Mouse (Mus musculus): ENCODE data around the gene Gm6904.
"Not testable (repeated sequence)": the region's sequence is repeated elsewhere in the genome, so short reads cannot be mapped to it uniquely, and the experiment has no call there.

The Gm6904 gene

DNA sequence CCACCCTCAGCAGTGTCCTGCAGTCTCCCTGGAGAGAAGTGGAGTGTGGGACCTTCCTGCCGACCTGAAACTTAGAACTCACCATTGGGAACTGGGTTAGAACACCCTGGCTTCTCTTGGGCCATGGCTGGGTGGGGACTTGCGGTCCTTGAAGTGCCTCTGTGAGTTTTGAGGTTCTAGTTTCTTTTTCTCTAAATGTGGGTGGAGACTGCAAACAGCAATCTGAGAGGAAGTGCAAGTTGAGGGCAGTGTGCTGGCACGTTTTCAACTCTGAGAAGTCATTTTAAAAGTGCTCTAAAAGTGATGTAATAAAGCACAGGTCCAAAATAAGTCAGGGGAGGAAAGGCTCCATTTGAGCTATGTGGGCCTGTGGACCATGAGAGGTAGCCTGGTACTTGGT lies at the start of gene Gm6904:
TSS of gene Gm6904 (minus strand) at position 161 of the 400 bp plus-strand sequence.
- DNase-seq (ENCODE audit: extremely low spot score, low read depth, low spot score), result no peak

DNA sequence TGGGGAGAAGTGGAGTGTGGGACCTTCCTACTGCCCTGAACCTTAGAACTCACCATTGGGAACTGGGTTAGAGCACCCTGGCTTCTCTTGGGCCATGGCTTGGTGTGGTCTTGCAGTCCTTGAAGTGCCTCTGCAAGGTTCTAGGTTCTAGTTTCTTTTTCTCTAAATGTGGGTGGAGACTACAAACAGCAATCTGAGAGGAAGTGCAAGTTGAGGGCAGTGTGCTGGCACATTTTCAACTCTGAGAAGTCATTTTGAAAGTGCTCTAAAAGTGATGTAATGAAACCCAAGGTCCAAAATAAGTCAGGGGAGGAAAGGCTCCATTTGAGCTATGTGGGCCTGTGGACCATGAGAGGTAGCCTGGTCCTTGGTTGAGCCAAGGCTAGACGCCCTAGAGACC lies 37.4 kb upstream of the Gm6904 start, which contains the start of gene Phf11a:
TSS of gene Phf11a (minus strand) at position 132 of the 400 bp plus-strand sequence.
- DNase-seq (ENCODE audit: extremely low spot score, low read depth, low spot score), result not testable (repeated sequence)

DNA sequence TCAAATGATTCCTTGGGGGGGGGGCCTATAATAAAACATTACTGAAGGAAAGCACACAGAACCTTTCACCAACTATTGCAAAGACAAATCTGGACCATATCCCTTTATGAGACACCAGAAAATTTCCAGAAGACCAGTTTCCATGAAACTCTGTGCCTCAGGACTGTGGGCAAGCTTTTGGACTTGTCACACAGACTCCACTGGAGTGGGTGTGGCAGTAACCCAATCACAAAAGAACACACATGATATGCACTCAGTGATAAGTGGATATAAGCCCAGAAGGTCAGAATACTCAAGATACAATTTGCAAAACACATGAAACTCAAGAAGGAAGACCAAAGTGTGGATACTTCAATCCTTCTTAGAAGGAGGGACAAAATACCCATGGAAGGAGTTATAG lies 31.8 kb upstream of the Gm6904 start:
- DNase-seq (ENCODE audit: extremely low spot score, low read depth, low spot score), result not testable (repeated sequence)

DNA sequence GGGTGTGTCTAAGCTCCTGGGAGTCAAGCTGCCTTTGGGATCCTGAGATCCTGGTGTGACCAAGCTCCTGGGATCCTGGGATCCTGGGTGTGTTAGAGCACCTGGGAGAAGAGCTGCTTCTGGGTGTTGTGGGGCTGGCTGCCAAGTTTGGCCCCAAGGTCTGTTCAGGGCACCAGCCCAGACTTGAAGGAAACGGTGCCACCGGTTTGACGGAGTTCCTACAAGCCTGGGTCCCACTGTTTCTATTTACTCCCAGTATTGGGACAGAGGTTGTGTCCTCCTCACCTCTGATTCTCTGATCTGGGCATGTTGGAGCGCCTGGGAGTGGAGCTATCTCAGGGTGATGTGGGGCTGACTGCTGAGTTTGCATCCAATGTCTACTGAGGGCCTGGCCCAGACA lies 14.9 kb upstream of the Gm6904 start:
- DNase-seq (ENCODE audit: extremely low spot score, low read depth, low spot score), result not testable (repeated sequence)

DNA sequence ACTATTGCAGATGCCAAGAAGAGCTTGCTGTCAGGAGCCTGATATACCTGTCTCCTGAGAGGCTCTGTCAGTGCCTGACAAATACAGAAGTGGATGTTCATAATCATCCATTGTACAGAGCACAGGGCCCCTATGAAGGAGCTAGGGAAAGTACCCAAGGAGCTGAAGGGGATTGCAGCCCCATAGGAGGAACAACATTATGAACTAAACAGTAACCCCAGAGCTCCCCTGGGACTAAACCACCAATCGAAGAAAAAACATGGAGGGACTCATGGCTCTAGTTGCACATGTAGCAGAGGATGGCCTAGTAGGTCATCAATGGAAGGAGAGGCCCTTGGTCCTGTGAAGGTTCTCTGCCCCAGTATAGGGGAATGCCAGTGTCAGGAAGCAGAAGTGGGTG lies 4.2 kb downstream of the Gm6904 start:
- not testable (repeated sequence) for DNase-seq (ENCODE audit: extremely low spot score, low read depth, low spot score)

DNA sequence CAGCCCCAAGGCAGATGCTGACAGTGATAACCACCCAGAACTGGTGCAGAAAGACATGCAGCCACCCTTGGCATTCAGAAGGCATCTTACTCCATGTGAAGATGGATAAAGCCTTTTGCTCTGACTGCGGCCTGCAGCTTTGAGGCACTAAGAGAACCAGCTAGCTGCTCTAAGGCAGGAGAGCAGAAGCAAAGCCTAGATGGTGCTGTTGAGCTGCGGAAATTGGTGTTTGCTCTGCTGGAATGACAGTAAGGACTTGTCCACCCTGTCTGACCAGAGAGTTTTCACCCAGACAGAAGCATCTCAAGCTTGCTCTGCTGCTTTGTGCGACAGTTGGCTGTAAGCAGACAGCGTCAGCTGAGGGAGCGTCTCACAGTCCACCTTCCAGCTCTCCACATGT lies 9.7 kb downstream of the Gm6904 start:
- DNase-seq (ENCODE audit: extremely low spot score, low read depth, low spot score), result not testable (repeated sequence)

DNA sequence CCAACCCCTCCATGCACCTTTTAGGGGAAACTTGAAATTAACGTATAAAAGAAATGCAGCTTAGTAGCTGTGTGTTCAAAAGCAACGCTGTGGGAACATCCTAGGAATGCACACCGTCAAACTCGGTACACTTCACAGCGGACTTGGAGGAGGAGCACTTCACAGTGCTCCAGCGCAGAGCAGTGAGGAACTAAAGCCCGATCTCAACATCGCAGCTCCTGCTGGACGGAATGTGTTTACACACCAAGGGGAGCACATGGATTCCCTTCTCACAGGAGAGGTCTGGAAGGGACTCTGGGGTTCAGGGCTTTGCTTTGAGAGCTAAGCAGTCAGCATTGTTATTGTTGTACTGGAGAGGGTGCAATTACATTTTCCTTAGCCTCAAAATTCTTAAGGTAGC lies 26.4 kb downstream of the Gm6904 start:
- no peak for DNase-seq (ENCODE audit: extremely low spot score, low read depth, low spot score)

DNA sequence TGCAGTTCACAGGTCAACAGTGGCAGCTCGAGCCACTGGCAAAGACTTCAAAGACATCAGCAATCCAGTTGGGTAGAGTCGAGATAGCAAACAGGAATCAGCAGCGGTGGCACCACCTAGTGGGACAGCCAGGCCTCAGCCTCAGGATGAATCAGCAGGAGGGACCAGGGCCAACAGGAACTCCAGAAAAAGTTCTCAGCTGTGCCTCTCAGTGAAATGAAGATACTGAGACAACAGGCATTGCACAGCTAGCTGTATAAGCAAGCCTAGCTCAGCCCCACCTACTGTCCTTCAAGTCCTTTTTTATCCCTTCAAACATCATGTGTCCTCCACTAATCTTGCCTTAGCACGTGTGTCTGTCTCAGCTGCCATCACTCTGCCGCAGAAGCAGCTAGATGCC lies 28.0 kb downstream of the Gm6904 start:
- no peak for DNase-seq (ENCODE audit: extremely low spot score, low read depth, low spot score)

DNA sequence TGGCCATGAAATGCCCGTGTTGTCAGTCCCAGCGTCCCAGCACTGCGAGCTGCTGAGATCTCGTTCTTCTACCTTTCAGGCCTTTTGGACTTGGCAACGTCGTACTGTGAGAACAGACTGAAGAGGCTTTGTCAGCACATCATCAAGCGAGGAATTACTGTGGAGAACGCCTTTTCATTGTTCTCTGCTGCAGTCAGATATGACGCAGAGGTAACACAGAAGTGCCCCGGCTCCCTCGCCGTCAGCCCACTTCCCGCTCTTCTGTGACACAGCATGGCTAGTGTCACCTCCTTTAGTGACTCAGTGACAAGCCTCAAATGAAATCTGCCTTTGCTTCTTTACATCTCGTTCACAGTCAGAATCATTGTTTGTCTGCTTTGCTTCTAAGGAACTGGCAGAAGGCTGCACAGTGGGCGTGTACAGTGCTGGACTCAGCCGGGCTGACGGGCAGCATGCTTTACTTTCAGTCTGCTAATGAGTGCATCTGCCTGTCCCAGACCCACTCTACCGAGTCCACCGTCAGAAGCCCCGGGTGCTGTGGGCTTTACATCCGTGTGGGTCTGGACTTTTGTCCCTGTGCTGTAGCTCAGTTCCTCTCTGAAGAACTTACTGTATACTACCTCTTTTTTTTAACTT lies 29.6 kb downstream of the Gm6904 start:
- no peak for DNase-seq (ENCODE audit: extremely low spot score, low read depth, low spot score)

DNA sequence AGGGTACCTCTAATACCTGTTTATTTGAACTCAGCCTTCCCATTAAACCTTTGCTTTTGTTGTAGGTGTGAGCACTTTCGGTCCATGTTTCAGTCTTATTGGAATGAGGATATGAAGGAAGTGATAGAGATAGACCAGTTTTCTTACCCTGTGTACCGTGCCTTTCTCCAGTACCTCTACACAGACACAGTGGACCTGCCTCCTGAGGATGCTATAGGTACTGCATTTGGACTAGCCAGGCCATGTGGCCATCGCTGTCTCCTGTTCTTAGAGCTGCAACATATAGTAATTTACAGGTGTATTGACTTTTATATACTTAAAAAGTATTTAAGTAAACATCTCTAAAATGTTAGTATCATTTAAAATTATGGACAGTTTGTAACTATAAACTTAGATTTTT lies 30.2 kb downstream of the Gm6904 start:
- no peak for DNase-seq (ENCODE audit: extremely low spot score, low read depth, low spot score)

DNA sequence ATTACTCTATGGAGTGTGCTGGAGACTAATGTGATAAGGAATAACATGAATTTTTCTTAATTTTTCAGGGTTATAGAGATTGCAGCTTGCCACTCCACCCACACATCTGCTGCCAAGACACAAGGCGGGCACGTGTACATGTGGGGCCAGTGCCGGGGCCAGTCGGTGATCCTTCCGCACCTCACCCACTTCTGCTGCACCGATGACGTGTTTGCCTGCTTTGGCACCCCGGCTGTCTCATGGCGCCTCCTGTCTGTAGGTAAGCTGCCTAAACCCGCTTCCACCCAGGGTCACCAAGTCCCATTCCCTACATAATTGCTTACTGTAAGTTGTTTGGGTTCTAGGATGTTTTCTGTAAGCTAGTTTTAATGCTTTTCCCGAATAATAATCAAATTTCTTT lies 33.8 kb downstream of the Gm6904 start:
- no peak for DNase-seq (ENCODE audit: extremely low spot score, low read depth, low spot score)

DNA sequence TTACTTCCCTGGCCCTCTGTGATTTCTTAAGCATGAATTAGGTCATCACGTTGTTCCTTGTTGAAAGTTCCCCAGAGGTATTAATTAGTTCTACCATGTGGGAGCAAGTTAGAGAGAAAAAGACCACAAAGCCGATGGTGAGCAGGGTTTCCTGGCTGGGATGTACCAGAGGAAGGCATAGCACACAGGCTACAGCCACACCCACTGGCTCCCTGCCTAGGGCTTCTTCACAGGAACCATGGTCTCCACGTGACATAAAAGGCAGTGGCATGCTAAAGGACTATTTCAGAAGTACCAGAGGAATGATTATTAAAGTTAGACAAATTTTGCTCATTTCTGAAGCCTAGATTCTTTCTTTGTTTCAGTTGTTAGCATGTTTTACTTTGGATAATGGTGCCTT lies 40.8 kb downstream of the Gm6904 start:
- no peak for DNase-seq (ENCODE audit: extremely low spot score, low read depth, low spot score)

DNA sequence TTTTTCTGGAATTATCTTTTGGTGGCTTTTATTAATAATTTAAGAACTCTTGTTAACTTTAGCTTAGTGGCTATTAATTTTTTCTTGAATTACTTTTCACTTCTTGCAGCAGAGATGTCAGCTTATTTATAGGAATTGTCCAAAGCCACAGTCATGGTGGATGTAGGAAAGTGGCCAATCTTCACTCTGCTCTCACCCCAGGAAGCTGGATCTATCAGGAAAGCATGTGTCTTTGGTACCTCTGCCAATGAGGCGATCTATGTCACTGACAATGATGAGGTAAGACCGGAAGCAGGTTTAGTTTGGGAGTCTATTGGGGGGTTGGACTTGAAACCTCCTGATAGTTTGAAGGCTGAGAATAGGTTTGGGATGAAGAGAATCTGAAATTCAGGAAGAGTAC lies 50.2 kb downstream of the Gm6904 start:
- no peak for DNase-seq (ENCODE audit: extremely low spot score, low read depth, low spot score)

DNA sequence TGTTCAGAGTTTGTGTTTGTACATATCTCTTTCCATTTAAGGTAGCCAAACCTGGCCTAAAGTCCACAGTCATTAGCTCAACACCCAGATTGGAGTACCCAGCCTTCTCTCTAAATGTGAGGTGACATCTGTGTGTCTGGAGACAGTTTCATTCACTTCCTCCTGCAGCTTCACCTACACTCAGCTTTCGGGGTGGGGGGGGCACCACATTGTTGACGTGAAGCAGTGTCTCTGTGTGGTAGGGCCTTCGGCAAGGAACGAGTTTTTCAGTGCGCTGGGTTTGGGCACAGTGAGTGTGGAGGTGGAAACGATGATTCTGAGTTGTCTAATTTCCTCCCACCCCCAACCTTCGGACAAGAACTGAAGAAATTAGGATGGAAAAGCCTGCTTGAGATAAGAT lies 51.0 kb downstream of the Gm6904 start:
- DNase-seq (ENCODE audit: extremely low spot score, low read depth, low spot score), result no peak

DNA sequence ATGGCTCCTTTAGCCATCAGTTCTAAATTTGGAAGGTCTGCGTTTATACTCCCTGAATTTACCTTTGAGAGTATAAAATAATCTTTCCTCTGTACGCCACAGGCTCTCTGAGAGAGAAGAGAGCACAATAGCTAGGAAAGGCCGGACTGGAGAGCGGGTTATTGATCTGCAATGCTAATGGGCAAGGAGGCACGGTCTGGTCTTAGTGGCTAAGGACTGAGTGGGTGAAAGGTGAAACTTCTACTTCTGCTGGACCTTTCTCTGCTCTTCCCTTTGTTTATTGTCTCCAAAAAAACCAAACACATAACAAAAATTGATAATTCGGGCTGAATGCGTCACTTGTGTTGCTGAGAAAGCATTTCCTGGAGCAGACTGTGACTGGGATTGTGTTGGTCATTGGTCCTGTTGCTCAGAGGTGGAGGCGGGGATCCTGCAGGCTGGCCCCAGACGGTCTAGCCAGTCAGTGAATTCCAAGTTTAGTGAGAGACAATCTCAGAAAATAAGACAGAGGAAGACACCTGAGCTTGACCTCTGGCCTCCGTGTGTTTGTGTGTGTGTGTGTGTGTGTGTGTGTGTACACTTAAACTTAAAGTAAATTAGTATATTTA lies 53.9 kb downstream of the Gm6904 start:
- DNase-seq (ENCODE audit: extremely low spot score, low read depth, low spot score), result no peak

DNA sequence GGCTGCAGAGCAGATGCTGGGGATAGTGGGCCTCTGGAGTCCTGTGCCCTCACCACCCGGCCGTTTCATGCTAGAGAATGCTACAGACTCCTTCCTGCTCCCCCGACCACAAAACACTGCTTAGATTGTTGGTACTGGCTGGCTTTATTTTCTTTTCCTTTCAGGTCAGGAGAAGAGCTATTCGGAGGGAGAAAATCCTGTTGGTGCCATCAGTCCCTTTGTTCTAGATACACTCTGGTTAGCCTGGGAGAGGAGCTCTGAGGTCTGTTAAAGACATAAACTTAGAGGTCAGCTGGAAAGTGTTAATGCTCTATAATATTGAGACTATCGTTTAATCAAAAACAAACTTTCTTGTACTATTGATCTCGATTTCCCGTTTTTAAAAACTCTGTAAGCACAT lies 54.6 kb downstream of the Gm6904 start:
- DNase-seq (ENCODE audit: extremely low spot score, low read depth, low spot score), result no peak

DNA sequence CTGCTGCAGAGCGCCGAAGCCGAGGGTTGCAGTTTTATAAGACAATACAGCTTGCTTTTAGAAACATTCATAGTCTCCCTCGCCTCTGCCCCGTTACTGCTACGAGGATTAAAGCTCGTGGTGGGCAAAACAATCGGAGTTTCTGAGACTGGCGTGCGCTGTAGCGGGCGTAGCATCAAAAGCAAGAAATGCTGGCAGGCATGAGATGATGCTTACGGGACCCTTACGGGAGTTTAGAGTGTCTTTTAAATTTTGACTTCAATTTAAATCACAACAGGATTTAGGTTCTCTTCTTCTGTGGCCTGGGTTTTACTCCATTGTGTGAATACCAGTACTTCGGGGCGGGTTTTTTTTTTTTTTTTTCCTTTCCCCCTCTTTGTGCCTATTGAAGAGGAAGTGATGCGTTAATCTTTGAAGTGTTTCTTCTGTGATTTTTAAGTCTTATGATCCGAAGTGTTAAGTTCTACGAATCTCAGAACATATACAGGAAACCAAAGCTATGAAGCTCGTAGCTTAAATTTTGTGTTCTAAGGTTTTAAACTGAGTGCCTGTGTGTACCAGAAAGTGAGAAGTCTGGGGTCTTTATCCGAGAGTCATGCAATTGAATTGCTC lies 58.3 kb downstream of the Gm6904 start:
- no peak for DNase-seq (ENCODE audit: extremely low spot score, low read depth, low spot score)

DNA sequence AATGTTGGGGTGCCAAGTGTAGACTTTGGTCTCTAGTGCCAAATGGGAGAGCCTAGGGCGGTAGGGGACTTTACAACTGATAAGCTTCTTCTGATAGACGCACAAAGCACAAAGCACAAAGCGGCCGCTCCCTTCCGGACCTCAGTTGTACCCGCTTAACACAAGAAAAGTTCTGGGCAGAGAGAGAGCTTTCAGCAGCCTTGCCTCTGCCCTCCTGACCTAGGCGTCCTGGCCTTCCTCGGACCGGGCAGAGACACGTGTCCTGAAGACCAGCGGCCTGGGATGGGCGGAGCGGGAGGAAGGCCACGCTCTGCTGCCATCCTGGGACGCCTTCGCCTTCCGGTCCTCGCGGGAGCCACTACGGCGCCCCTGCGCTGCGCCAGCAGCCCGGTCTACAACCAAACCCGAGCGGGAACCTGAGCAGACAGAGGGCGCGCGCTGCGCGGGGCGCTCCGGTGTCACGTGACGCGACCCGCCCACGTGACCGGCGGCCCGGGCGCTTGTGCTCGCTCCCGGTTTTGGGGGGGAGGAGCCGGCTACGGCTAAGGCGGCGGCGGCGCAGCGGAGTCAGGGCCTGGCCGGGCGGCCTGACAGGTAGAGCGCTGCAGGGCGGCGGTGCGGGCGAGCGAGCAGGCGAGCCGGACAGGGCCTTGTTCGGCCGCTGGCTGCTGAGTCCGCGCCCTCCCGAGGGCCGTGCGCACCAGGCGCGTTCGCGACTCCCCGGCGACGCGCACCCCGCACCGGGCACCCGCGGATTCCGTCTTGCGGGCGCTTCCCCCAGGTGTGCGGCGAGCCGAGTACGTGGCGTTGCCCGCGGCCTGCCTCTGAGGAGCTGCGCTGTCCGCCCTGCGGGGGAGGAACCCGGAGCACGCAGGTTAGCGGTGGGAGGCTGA lies 59.1 kb downstream of the Gm6904 start, which contains the start of gene Rcbtb1:
TSS of gene Rcbtb1 (plus strand) at position 499 of the 893 bp plus-strand sequence.
- peak; percentile 81 for DNase-seq (ENCODE audit: extremely low spot score, low read depth, low spot score)
